Mouse (Mus musculus) gastrocnemius, adult 8-10 months (tissue): ENCODE results near the gene Ifnab. TPM values are rescaled to one million over a fixed set of nuclear protein-coding genes. Genes with fewer than 3 reads are reported as not detected.

Experiments
- DNase-seq, 2 experiments: peaks; one replicate each; pipeline ENCODE4 v3.0.0; 2022; ENCODE audit warnings: low spot score in 2 of 2
- total RNA-seq, 4 experiments: library from RNA; stranded (reverse); gene quantifications; 2 replicates each; pipeline ENCODE4 v1.2.4; 2022

Gene Ifnab
- not detected for total RNA-seq

DNA sequence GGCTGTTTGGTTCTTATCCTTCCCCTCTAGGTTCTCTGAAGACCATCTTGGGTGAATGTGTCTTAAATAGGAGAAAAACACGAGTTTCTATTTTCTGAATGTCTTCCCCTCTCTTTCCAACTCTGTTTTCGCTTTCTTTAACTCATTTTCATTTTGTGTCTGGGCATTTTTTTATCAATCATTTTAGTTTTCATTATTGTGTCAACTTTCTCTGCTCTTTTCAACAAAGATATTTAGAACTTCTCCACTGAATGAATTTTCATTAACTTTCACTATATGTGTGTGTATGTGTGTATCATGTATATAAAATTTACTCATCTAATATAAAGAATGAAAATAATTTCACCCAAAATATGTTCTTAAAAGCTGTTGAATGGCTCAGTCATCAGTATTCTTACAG is at the start of gene Ifnab:
Ifnab (minus strand) TSS at position 101 of the 400 bp plus-strand sequence.
- DNase-seq = no peak

DNA sequence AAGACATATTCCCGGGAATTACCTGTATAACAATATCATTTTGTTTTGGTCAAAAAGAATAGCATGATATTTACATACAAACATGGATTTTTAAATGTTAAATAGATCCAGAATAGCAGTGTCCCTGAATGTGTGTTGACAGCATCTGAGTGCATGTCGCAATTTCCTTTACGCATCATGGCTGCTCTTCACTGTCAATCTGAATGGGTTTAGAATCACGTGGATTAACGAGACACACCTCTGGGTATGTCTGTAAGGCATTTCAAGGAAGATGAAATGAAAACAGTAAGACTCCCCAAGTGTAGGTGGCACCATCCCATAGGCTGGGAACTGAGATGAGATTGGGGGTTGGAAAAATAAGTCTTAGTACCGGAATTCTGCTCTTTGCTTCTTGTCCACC is 47.9 kb upstream of the Ifnab start:
- no peak for DNase-seq

DNA sequence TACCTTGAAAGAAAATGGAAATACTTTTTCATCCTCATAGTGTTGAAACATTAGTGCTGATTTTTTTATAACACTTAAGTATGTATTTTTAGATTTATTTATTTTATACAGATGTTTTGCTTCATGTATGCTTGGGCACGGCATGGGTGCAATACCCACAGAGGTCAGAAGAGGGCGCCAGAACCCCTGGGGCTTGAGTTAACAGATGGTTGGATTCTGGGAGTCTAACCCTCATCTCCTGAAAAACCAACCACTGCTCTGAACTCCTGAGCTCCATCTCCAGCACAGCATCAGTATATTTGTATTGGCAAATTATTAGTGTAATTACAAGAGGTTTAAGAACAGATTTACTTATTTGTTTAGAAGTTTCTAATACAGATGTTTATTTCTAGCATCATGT is 47.3 kb upstream of the Ifnab start:
- peak in 1 of 2 experiments; percentile 27 for DNase-seq

DNA sequence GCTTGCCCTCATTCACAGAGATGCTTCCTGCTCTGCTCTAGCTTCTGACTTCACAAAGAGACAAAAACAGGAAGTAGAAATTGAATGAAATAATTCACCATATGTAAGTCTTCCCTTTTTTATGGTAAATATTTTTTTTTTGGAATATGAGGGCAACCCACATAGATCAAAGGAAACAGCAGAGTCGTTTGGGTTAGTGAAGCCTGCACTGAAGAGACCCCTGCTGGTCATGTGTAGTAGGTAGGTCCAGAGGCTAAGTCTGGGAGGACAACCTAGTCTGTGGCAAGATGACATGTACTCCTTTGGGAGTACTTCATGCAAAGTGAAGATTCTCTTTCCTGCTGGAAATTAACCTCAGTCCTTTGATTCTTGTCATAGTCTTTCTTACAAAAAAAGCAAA is 36.2 kb upstream of the Ifnab start:
- DNase-seq = no peak

DNA sequence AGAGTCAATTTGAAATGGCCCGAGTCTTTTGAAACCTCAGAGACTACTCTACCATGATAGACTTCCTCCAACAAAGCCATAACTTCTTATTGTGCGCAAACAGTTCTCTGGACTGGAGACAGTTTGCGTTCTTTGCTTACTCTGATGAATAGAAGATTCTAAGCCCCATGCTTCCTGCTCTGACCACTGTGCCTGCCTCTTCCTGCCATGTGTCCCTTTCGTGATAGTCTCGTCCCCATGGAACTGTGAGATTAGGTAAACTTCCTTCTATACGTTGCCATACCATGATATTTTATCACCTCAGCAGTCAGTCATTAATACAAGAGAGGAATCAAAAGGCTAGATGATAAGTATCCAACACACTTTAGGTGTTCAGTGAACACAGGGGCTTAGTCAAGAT is 35.6 kb upstream of the Ifnab start:
- DNase-seq = no peak

DNA sequence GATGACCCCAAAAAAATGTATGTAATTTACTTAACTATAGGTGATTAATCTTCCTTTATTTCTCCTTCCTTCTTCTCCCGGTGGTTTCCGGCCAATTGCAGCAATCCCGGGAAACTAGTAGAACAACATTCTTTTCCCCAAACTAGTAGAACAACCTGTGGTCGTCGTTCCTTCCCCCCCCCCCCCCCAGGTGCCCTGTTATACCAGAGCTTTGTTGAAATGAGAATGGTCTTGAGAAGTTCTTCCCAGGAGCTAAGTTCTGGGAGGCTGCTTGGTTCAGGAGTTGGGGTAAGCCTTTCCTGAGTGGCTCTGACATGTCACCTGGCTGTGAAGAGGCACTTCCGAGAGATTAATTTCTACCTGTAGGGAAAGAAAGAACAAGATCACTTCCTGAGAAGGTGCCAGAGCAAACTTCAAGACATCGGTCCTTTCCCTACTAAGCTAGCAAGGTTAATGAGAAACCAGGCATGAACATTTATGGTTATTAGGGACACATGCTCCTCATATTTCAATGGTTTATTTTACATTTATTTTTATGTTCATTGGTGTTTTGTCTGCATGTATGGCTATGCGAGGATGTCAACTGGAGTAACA is 32.4 kb upstream of the Ifnab start:
- no peak for DNase-seq

DNA sequence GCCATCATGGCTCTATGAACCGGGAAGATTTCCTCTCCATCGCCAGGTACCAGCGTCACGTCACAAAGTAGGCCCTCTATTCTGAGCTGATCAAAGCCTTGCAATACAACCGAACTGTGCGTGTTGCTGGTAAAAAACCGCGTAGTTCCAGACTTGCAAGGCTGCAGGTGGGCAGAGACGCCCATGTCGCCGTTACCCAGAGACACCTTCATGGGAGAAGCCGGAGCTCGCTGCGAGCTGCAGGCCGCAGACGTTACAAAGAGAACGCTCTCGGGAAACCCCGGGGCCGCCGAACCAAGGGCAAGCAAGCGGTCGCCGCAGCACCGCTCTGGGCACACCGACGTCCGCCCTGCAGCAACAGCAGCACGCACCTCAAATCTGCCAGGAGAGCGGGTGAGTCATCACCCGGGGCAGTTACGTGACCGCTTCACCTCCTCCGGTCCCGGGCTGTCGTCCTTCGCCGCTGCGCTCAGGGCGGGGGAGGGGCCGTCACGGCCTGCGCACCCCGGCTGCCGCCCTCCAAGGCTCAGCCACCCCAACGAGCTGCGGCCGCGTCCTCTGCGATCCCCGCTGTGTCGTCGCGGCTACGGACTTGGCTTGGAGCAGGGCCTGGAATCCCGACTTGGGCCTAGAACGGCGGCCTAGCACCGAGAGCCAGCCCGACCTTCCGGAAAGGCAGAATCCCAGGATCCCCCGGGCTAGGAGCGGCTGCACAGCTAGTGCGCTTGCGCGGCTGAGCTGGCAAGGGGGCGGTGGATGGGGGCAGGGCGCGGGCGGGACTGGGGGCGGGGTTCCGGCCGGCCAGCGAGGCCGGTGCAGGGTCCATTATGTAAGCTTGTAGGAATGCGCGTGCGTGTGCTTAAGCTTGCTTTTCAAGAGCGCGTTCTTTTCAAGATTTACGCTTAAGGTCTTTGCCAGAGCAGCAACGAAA is 30.9 kb upstream of the Ifnab start, which contains the start of the genes Gm26566 and Klhl9:
Gm26566 (plus strand) TSS at position 15 of the 931 bp plus-strand sequence.
Klhl9 (minus strand) TSS at position 675 of the 931 bp plus-strand sequence.
- peak; percentile 77 to 86 for DNase-seq

DNA sequence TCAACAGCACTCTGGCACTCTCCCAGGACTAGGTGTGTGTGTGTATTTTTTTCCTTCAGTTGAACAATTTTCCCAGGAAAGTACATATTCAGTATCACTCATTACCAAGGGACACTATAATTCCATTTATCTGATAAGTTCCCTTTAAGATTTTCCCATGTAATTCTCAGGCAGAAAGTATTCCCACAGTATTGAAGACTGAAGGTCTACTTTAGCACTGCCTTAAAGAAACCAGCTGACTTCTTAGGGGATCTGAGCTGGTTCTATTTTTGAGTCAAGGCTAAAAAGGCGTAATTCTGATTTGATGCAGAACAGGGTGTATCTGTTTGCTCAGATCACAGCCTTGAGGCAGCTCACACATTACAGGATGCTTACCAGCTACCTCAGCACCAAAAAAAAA is 27.6 kb upstream of the Ifnab start:
- DNase-seq = no peak

DNA sequence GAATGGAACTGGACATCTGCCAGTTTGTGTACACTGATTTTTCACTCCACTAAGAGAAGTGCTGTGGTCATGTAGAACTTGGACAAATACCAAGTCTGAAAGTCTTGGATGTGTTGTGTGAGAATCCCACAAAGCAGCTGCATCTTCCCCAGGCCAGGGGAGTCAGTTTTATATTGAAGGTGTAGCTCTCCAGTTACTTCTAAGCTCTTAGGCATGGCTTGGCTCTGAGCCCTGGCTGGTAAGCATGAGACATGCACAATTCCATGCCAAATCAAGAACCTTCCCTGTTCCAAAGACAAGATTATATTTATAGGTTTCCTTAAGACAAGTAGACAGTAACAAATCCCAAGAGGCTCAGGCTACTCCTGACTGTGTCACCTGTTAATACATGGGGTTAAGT is 23.9 kb upstream of the Ifnab start:
- DNase-seq = peak; percentile 61 to 80

DNA sequence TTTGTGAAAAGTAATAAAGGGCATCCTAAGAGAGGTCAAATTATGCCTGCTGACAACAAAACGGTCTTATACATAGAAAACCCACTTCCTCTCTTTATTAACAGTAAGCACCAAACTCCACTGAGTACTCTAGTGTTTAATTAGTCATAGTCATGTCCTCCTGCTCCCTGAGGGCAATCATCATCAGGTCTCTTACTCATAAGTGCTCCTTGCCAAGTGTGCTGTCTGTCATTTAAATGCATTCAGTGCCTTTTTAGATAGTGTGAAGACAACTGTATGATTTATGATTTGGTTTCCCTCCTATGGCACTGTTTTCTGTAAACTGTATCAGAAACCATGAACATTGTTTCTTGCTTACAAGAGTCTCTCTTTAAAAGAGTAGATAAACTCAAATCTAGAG is 23.1 kb upstream of the Ifnab start:
- DNase-seq = no peak

DNA sequence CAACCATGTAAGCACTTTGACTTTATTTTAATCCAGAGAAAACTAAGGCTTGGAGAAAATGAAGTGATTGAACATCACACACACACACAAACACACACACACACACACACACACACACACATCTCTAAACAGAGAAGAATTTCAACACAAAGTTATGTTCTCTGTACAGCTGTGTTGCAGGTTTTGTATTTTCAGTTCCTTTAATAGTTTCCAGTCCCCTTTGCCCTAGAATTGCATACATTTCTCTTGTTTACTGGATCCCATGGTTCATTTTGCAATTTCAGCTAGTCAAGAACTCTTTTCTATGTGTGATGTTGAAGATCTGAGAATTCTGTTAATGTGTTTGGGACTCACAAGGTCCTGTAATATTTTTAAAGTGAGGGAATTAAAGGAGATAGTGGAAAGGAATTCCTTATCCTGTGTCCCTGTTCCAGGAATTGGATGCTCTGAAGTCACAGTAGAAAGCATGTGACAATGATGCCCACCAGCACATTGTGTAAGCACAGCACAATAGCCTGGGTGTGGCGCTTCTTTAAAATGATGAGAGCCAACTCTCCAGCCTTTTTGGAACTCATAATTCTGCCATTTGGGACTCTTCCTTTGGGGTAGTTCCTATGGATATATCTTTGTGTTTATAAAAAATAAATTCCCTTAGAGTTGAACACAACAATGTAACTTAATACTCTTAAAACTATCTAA is 16.1 kb upstream of the Ifnab start:
- no peak for DNase-seq

DNA sequence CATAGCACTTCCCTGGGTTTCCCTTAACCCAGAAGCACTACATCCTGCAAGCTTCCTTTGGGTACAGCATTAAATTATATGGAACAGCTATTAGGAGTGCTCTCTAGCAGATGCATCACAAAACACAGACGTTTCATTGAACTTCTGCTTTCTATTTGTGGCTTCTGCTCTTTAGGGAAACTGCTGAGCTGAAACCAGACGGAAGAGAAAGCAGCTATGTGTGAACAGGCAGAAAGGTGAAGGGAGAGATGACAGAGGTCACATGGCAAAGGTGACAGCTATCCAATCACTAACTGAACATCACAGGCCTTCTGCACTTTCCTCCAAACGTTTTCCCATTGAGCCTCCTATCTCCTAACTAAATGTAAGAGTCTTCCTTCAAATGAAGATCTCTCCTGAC is 14.8 kb upstream of the Ifnab start:
- no peak for DNase-seq

DNA sequence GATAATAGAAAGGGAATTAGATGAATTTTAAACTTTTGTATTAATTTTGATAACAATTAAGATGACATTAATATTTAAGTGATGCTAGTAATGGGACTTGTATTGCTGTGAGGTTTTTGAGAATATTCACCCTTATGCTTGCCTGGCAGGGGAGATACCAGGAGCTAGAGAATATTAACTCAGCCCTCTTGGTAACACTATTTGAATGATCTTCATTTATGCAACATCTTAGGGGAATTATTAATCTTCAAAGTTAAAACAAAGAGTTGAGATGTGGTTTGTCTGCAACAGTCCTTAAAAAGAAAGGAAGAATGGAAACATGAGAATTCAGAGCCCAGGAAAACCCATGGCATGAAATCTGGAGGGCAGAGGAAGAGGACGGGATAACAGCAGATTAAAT is 8.1 kb upstream of the Ifnab start:
- DNase-seq = no peak

DNA sequence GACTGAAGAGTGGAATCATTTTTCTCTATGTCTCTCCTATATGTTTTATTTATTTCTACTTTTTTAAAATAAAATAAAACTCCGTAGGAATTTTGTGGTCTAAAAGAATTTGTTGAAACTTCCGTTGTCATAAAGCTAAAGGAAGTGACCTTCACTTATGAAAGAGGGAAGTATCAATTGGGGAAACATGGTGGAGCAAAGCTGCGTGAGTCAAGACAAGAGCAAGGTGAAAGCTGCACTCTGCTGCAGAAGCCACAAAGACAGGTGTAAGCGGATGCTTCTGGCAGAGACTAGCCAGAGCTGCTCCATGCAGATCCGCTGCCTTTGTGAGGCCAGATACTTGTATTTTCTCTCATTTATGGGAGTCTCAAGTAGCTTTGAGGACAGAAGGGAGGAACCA is 7.6 kb upstream of the Ifnab start:
- no peak for DNase-seq

DNA sequence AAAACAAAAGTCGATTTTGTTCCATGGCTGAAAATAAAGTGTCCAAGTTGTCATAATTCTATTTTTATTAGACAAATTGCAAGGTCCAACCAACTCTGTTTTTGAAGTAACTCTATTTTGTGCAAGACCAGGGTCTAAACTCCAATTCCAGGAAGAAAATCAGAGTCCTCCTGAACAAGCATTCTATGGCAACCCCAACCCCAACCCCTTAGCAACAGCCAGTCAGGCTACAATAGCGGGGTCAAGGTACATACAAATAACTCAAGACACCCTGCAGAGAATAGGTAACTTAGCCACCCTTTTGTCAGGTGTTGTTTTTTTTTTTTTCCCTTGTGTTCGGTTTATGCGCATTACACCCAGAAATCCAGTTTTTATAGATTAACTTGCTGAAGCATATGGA is 6.6 kb upstream of the Ifnab start:
- DNase-seq = no peak

DNA sequence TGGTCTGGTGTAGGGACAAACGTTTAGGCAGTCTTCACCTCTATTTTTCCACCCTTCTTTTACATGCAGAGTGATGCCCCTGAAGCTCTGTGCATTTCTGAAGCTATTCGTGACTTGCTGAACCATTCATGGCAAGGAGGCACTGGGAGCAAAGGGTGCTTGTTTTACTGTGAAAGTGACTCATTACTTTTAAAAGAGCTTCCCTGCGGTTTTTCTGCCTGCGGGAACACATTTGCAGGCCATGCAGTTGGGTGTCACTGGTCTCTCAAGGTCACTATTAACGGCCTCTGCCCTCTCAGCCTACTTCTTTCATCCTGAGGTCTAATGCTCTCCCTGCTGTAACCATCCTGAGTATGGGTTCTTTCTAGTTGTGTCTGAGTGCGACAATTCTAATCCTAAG is 5.9 kb upstream of the Ifnab start:
- no peak for DNase-seq

DNA sequence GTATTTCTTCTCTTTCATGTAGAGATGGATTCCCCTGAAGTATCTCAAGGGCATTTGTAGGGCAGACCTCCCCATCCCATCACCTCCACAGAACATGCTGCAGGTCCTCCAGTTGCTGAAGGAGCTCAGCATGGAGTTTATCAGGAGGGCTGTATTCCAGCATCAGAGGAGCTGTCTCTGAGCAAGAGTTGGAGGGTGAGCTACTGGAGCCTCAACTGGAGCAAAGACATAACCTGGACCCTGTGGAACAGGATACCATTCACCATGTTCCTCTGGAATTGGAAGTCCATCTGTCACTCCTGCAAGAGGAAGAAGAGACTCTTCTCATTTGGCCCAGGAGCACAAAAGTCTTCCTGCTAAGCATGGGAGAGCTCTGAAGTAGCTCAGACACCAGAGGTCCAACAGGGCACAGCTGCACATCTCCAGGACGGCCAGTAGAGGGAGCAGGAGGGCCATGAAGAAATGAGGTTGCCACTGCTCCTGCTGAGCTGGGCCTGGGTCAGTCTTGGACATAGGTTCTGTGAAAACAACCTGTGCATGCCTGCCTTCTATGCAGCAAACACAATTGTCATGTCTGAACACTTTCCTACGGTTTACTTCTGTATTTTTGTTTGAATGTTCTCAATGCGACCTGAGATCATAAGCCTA is 5.2 kb upstream of the Ifnab start:
- DNase-seq = peak; percentile 15 to 28

DNA sequence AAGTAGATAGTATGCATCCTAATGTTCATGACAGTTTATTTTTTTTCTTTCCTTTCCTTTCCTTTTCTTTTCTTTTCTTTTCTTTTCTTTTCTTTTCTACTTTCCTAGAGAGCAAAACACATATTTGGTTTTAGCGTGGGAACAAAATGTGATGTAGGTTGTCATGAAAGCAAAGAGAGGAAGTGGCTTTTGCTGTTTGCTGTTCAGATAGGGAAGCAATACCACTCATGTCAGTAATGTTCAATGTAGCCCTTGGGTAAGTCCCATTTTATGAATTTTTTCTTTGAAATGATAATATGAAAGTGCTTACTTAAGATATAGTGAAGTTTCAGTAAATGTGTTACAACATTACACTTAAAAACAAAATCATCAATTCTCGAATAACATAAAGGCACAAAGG is 2.2 kb upstream of the Ifnab start:
- DNase-seq = no peak

DNA sequence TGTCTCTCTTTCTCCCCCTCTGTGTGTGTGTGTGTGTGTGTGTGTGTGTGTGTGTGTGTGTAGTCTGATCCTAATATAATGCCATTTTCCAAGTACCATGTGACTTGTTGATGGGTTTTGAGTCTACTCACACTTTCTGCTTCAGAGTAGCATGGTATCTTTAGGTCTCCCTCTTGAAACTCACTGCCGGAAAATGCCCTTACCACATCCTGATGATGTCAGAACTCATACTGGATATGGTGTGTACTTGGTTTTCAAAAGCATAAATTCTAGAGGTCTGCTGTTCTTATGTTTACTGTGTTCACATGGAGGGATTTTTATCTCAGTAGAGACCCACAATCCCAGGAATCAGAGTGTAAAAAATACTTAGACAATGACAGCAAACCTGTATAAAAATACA is 1.4 kb upstream of the Ifnab start:
- no peak for DNase-seq

DNA sequence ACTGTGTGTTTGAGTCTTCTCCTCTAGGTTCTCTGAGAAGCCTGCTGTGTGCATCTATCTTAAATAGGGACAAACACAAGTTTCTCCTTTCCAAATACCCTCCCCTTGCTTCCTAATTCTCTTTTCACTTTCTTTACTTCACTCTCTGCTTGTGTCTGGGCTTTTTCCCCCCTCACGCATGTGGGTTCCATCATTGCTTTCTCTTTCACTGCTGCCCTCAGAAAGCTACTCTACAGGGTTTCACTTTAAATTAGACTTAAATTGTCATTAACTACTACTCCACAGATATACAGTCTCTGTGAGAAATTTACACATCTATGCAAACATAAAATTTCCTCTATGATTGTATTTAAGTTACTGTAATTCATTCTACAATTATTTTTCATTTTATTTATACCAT is 7.3 kb downstream of the Ifnab start, which contains the start of gene Ifna2:
Ifna2 (minus strand) TSS at position 101 of the 400 bp plus-strand sequence.
- DNase-seq = no peak

DNA sequence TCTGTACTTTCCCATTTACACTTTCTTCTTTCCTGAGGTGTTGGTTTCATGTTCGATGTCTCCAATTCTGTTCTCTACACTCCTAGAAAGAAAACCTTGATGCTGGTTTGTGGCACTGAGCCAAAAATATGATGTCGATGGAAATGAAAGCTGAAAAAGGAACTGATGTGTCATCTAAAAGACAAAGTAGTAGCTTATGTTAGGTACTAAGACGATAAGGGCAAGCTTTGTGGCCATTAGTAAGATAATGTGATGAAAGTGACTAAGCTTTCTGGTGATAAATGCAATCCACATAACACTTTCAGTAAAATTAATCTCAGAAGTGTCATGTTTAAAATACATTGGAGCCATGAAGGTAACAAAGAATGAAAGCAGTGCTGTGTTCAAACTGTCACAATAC is 9.8 kb downstream of the Ifnab start:
- DNase-seq = no peak

DNA sequence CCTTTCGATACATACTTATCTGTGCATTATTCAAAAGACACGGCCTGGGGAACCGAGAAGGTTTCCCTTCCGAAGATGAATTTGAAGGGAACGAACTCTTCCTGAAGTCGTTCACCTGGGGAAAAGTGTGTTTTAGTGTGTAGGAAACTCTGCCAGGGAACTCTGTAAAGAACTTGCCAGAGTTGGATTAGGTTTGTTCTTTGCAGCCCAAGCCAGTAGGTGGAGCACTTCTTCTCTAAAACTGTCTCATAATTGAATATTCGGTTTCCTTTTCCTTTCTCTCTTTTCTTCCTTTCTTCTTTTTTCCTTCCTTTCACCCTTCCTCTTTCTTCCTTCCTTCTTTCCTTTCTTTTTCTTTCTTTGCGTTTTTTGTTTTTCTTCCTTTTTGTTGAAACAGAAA is 10.8 kb downstream of the Ifnab start:
- DNase-seq = no peak
